Mouse (Mus musculus) bone marrow, adult 2 months (tissue): Measurements from ENCODE around the gene Acbd7. TPM values are rescaled to one million over a fixed set of nuclear protein-coding genes. Genes with fewer than 3 reads are reported as not detected.

Source experiments
- H3K27ac ChIP-seq: fragments of 200-500 bp; 2 replicates; pipeline ENCODE4 v1.5.1; 2012; ENCODE audit warnings: low read depth, mild to moderate bottlenecking, control low read depth, inconsistent platforms, low read length; ENCODE audit not compliant: control insufficient read depth, poor library complexity, insufficient read depth
- H3K4me1 ChIP-seq: fragments of 200-500 bp; 2 replicates; pipeline ENCODE4 v1.6.1; 2011; ENCODE audit warnings: low read length; ENCODE audit not compliant: control insufficient read depth, insufficient read depth
- H3K4me3 ChIP-seq: fragments of 200-500 bp; replicated peaks from 2 replicates; pipeline ENCODE3; 2011; ENCODE audit warnings: mild to moderate bottlenecking, low read depth, low read length, control low read depth; ENCODE audit not compliant: control insufficient read depth
- CTCF ChIP-seq: fragments of 200-500 bp; IDR thresholded peaks from 2 replicates; pipeline ENCODE4 v1.5.1; 2011; ENCODE audit warnings: low read length, control low read depth; ENCODE audit not compliant: control insufficient read depth, insufficient read depth
- POLR2A ChIP-seq: fragments of 200-500 bp; IDR thresholded peaks from 2 replicates; pipeline ENCODE4 v1.6.1; 2011; ENCODE audit warnings: low read depth, mild to moderate bottlenecking, control low read depth, low read length, borderline replicate concordance; ENCODE audit not compliant: control insufficient read depth
- WGBS: fragments of 180-500 bp; shearing (Covaris S2); methylation state at CpG from one replicate; pipeline ENCODE4 v1.1.7; 2018; 5-methylcytosine and 5-hydroxymethylcytosine counted together
- polyA plus RNA-seq: library from polyadenylated mRNA; stranded (reverse); fragments of >200 nt; gene quantifications from 2 replicates; pipeline ENCODE4 v1.2.4, GENCODE M21; 2011; ENCODE audit warnings: low replicate concordance; ENCODE audit not compliant: missing spikeins, insufficient read depth, insufficient read length

The Acbd7 gene
- polyA plus RNA-seq, 1 experiment: not detected

DNA sequence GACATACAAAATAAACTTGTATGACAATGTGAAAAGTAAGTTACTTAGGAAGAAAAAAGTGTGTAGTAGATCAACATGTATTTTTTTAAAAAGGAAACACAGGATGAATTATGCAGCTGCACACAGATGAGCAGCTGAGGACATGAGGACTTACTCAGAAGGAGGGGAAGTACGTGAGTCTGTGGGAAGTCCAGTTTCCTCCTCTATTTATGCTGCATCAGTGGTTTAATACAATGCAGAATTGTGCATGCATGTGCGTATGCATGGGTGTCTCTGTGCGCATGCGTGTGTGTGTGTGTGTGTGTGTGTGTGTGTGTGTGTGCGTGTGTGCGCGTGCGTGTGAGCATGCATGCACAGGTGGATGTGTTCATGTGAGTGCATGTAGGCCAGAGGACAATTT lies 19.8 kb downstream of the Acbd7 start:
- 68% methylated on average over 8 of the region's 8 CpGs for WGBS
- TF ChIP-seq POLR2A: no peak
- TF ChIP-seq CTCF: no peak
- H3K4me1 ChIP-seq: no peaks in the 10 kb centered on the region
- no peak overlapping the region for H3K27ac ChIP-seq
- no peak overlapping the region for H3K4me3 ChIP-seq

- 68% methylated on average over 3 of the region's 3 CpGs for WGBS
These were observed 20.3 kb downstream of the Acbd7 start for GRCm38 (mm10) chr2:3356311-3356710.

GRCm38 (mm10) chr2:3357887-3358286 lies 21.9 kb downstream of the Acbd7 start:
- no peaks in the 10 kb centered on the region for H3K4me1 ChIP-seq
- 45% methylated on average over 3 of the region's 3 CpGs for WGBS
- TF ChIP-seq POLR2A (no peak), CTCF (no peak)
- H3K27ac ChIP-seq: no peak overlapping the region
- H3K4me3 ChIP-seq: no peak overlapping the region

More at GRCm38 (mm10) chr2:3356311-3356710, 20.3 kb downstream of the Acbd7 start:
- TF ChIP-seq POLR2A: no peak
- no peak for TF ChIP-seq CTCF
- Histone ChIP-seq H3K4me3 (no peak overlapping the region), H3K27ac (no peak overlapping the region), H3K4me1 (no peaks in the 10 kb centered on the region)

DNA sequence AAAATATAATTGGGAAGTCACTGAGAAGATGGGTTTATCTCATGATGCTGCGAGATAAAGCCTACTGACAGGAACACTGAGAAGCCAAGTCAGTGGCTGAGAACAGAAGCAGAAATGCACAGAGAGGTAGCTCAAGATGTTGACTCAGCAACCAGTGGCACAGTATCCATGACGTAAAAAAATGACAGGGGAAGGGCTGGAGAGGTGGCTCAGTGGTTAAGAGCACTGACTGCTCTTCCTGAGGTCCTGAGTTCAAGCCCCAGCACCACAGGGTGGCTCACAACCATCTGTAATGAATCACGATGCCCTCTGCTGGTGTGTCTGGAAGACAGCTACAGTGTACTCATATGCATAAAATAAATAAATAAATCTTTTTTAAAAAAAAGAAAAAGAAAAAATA lies 25.1 kb downstream of the Acbd7 start:
- no peaks in the 10 kb centered on the region for H3K4me1 ChIP-seq
- TF ChIP-seq POLR2A (no peak), CTCF (no peak)
- WGBS: 81% methylated on average over 3 of the region's 3 CpGs
- H3K27ac ChIP-seq: no peak overlapping the region
- no peak overlapping the region for H3K4me3 ChIP-seq

DNA sequence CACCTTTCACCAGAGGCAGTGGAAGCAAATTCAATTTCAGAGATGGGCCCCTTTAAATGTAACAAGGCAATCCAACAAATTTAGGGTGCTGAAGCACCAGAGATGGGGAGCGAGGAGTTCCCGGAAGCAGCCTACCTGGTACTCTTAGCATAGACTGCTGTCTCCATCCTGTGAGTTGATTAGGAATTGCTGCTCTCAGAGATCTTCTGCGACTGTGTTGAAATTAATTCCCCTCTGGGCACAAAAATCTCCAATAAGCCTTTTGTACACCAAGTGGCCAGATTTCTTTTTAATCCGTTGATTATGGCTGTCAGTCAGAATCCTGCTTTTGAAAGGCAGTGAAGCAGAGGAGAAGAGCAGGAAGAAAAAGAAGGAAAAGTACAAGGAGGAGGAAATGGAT lies 29.2 kb downstream of the Acbd7 start:
- WGBS: 77% methylated on average over 4 of the region's 4 CpGs
- Histone ChIP-seq H3K4me3 (no peak overlapping the region), H3K27ac (no peak overlapping the region), H3K4me1 (no peaks in the 10 kb centered on the region)
- TF ChIP-seq POLR2A (no peak), CTCF (no peak)

- 78% methylated on average over 6 of the region's 6 CpGs for WGBS
- Histone ChIP-seq H3K27ac (no peak overlapping the region), H3K4me1 (no peaks in the 10 kb centered on the region; the same call in 1 of the 2 replicates), H3K4me3 (no peak overlapping the region)
- TF ChIP-seq POLR2A: no peak
These were observed 51.3 kb downstream of the Acbd7 start for GRCm38 (mm10) chr2:3387105-3387860.

Other genes starting within 250 kb of the Acbd7 start
- gene Fam171a1, start 221.9 kb upstream of the Acbd7 start, polyA plus RNA-seq: 0.61 and 2.9 TPM in 2 replicates
- 7.9 and 15.2 TPM in 2 replicates for gene Nmt2, start 52.0 kb upstream of the Acbd7 start, polyA plus RNA-seq
- 3.1 and 8.3 TPM in 2 replicates for gene Rpp38, start 3.5 kb upstream of the Acbd7 start, polyA plus RNA-seq
- gene Olah, start 61.0 kb downstream of the Acbd7 start, polyA plus RNA-seq: not detected in 2 replicates
- gene Meig1, start 86.5 kb downstream of the Acbd7 start, polyA plus RNA-seq: not detected in 2 replicates
- 7.1 and 8.6 TPM in 2 replicates for gene Dclre1c, start 88.0 kb downstream of the Acbd7 start, polyA plus RNA-seq
- gene Suv39h2, start 138.9 kb downstream of the Acbd7 start, polyA plus RNA-seq: 3.4 and 4.4 TPM in 2 replicates
- 2.3 and 5.4 TPM in 2 replicates for gene Gm45902, start 176.6 kb downstream of the Acbd7 start, polyA plus RNA-seq
- gene Hspa14, start 176.6 kb downstream of the Acbd7 start, polyA plus RNA-seq: 37.4 and 38.7 TPM in 2 replicates
- gene Cdnf, start 176.9 kb downstream of the Acbd7 start, polyA plus RNA-seq: not detected in 2 replicates
- 61.6 and 71.1 TPM in 2 replicates for gene Fam107b, start 234.3 kb downstream of the Acbd7 start, polyA plus RNA-seq